Mouse (Mus musculus) cerebellum, adult 2 months (tissue): ENCODE results near the gene Stk38l.

ENCODE experiments used
- CTCF ChIP-seq: fragments of 200-500 bp; IDR thresholded peaks from 2 replicates; pipeline ENCODE4 v1.5.1; 2011; ENCODE audit warnings: low read depth, mild to moderate bottlenecking, control low read depth, low read length, moderate library complexity, borderline replicate concordance; ENCODE audit not compliant: insufficient read depth
- POLR2A ChIP-seq: fragments of 200-500 bp; IDR thresholded peaks from 2 replicates; pipeline ENCODE4 v1.6.1; 2011; ENCODE audit warnings: low read length, control low read depth, borderline replicate concordance; ENCODE audit not compliant: insufficient read depth

DNA sequence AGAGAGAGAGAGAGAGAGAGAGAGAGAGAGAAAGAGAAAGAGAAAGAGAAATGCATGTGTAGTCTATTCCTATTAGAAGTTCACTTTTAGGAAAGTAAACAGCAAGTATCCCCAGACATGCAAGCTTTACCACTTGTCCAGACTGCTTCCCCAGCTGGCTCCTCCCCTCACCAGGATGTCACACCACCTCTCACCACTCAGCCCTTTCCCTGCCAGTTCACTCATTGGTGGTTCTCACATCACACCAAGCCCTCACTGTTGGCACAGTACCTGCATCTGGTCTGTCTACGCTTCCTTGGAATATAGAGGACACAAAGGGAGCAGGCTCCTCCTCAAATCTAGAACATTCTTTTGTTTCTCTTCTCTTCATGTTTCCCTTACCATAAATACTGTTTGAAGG is 26.9 kb downstream of the Stk38l start:
- TF ChIP-seq POLR2A (no peak), CTCF (no peak)
